Mouse (Mus musculus) spleen, adult 12 weeks (tissue): ENCODE measurements at regions not wholly inside any gene's neighbourhood (a gene's known extent, or its start where the extent isn't known, plus 50 kb on each side); places are given as distances from the start of the nearest gene placed in this dataset.
A peak's percentile ranks its signal among the peaks of the same experiment; 100 is the strongest.

Experiments used
- DNase-seq: peaks from one replicate; pipeline ENCODE4 v3.0.0; 2022; ENCODE audit warnings: low spot score

DNA sequence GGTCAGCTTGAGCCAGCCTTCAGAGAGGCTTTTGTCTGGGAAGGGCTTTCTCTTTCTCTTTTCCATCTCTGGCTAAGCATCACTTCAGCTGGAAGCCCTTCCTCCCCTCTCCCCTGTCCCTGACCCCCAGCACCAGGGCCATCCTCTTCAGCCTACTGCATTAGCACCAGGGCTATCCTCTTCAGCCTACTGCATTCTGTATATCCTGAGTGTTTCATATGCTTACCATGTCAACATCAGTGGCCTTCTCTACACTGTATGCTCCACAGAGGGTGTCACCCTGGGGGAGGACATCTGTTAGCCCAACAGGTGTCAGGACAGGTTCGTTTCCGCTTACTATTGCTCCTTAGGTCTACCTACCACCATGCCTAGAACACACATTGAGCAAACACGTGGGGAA, 282.5 kb downstream of the Rps24 start:
- no peak for DNase-seq

GRCm38 (mm10) chr14:24770015-24770977, 283.4 kb downstream of the Rps24 start:
- no peak for DNase-seq

- DNase-seq, result no peak
Observed at GRCm38 (mm10) chr14:24771663-24772062, 284.7 kb downstream of the Rps24 start.

DNA sequence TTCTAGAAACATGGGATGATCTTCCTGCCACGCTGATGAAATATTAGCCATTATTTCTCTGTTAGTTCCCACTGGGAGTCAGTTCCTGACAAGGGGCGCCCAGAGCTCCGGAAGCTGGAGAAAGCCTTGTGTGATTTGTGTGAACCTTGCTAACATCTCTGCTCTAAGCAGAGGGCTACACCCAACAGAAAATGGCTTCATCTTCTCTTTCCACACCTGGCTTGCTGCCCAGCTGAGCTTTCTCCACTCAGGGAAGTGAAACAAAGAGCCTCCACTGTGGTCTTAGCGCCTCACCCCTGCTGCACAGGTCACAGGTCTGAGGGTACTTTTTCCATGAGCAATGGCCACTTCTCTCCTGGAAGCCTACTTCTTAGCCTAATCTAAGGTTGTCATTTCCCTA, 285.2 kb downstream of the Rps24 start:
- no peak for DNase-seq

DNA sequence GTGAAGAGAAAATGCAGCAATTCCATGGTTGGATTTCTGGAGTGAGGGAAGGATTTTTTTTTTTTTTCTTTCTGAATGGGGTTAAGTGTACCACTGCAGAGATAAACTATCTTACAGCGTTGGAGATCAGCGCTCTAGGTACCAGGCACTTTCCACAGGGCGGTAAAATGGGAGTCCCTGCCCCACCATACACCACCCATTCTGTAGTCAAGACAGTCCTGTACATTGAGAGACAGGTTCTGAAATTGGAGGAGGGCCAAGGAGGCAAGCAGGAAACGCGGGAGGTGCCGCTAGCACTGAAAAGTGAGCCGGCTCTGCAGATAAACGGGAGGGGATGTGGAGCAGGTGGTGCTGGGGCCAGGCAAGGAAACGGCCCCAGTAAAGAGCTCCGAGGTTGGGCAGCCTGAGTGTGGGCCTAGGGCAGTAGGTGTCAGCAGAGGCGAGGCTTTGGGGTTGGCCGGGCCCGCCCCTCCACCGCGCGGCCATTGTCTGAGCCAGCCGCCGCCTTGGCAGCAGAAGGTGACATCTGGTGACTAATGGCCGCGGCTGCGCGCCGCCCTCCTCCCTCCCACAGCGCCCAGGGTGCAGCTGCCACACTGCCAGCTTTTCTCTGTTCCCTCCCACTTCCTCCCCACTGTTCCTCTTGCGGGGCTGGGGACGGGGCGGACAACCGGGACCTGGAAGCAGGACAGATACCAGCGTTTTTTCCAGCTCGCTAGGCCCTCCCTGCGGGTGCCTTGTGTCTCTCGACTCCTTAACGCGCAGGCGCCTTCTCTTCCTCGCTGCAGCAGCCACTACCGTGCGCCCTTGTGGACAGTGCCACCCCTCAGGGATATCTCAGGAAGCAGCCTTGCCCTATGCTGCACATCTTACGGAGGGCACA, 292.1 kb downstream of the Rps24 start:
- DNase-seq, result peak; percentile 36

GRCm38 (mm10) chr14:24781674-24782073, 294.7 kb downstream of the Rps24 start:
- DNase-seq, result no peak

DNA sequence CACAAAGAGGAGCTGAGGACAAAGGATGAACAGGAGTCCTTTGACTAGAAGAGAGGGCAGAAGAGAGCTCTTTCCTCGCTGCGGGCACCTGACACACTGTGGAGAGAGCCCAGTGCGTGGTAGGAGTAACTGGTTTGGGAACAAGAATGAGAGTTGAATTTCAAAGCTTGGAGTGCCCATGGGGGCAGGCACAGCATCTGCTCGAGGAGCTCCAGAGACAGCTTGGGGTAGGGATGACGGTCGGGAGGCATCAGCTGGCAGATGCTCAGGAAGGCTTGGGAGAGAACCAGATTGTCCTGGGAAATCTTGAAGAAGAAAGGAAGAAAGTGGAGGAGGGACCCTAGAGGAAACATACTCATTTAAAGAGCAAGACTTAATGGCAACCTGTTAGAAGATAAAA, 297.0 kb downstream of the Rps24 start:
- no peak for DNase-seq

DNA sequence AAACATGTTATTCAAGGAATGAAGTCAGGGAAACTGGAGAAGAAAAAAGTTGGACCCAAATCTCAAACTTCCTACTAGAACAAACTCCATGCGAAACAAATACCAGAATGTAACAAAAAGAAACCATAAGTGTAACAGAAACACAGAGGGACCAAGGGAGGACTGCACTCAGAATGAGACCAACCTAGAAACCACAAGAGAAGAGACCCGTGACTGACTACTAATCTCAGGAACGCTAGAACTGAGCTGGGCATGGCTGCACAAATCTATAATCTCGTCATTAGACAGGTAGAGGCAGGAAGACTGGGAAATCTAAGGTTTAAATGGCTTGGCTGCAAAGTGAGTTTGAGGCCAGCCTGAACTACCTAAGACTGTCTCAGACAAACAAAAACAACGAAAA, 298.5 kb downstream of the Rps24 start:
- DNase-seq, result no peak

DNA sequence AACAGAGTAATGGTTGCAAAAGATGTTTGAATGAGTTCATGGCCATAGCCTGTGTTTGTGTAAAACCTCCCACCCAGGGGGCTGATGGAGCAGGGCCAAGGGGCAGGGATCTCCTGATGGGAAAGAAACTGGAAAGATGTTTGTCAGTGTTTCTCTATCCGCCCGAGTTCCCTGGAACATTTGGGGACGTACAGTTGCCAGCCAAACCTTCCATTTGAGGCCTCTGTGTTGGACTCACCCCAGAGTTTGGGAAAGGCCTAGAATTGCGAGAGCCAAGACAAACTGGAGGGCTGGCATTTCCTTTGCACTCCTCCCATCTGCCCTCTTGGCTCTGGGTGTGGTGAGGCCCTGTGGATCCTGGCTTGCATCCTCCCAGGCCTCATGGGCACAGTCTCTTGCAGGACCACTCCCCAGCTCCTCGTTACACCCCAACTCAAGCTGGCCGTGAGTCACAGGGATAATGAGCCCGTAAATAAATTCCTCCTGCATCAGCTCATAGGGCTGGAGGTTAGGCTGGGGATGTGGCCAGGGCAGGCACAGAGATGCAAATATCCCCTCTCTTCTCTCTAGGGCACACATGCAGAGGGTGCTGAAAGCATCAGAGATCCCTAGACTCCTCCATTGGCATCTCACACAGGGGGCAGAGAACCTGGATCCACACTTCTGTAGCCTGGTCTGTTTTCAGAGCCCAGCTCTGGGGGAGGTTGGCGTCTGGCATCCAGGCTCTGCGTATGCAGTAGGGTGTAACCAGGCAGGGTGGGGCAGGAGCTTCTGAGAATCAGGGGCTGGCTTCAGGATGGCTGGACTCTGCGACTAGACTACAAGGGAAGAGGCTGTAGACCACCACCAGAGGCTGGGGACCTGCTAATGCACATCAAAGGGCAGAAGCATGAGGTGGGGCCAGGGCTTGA, 306.7 kb downstream of the Rps24 start:
- no peak for DNase-seq

DNA sequence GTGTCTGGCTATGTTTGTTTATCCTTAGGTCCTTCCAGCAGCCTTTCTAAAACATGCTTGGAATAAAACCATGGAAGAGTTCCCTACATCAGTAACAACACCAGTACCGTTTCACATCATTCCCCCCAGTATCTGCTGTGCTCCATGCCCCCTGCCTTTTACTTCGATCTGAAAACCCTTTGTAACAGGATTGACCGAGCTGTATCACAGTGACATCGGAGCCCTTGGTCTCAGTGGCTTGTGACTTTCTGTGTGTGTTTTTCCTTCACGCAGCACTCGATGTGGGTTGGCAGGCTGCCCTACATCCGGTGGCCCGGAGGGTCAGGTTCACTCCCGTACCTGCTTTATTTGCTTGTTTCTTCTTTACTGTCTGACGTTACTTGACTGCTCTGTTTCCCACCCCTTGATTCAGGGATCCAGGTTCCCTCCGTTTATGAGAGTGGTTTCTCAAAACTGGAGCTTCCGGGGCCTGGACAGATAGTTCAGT, 307.5 kb downstream of the Rps24 start:
- no peak for DNase-seq

- no peak for DNase-seq
Observed at GRCm38 (mm10) chr14:24797494-24797893, 310.6 kb downstream of the Rps24 start.

- no peak for DNase-seq
Observed at GRCm38 (mm10) chr14:24798066-24798465, 311.1 kb downstream of the Rps24 start.

GRCm38 (mm10) chr14:24803001-24803655, 316.2 kb downstream of the Rps24 start:
- DNase-seq, result no peak

GRCm38 (mm10) chr14:24807061-24807460, 320.1 kb downstream of the Rps24 start:
- no peak for DNase-seq

DNA sequence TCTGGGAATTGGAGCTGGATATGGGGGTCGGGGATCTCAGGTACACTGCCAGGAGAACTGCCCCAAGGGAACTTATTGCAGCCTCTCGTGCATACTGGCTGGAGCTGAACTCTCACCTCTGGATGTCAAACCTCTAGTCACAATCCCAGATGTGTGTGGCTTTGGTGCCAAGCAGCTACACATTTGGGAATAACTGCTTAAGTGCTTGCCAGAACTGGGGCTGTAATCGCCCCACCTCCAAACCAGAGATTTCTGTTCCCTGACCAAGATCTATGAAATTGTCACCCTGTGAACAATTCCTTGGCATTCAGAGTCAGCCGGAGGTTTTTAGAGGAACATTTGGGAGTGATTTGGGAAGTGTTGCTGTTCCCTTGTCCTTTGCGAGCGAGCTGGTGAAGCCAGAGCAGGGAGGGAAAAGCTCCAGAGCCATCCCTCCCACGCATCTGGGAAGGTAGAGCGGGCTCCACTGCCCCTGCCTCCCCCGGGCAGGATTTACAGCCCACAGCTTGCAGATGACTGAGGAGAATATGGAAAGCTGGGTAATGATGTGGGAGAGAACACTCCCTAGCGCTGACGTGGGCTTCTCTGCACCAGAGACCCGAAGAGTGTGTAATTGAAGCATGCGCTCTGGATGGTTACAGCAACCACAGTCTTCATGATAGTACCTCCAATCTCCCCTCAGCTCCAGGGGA, 336.1 kb downstream of the Rps24 start:
- DNase-seq, result no peak

GRCm38 (mm10) chr14:24824351-24824750, 337.4 kb downstream of the Rps24 start:
- no peak for DNase-seq

GRCm38 (mm10) chr14:24825722-24826386, 338.9 kb downstream of the Rps24 start:
- DNase-seq, result no peak

DNA sequence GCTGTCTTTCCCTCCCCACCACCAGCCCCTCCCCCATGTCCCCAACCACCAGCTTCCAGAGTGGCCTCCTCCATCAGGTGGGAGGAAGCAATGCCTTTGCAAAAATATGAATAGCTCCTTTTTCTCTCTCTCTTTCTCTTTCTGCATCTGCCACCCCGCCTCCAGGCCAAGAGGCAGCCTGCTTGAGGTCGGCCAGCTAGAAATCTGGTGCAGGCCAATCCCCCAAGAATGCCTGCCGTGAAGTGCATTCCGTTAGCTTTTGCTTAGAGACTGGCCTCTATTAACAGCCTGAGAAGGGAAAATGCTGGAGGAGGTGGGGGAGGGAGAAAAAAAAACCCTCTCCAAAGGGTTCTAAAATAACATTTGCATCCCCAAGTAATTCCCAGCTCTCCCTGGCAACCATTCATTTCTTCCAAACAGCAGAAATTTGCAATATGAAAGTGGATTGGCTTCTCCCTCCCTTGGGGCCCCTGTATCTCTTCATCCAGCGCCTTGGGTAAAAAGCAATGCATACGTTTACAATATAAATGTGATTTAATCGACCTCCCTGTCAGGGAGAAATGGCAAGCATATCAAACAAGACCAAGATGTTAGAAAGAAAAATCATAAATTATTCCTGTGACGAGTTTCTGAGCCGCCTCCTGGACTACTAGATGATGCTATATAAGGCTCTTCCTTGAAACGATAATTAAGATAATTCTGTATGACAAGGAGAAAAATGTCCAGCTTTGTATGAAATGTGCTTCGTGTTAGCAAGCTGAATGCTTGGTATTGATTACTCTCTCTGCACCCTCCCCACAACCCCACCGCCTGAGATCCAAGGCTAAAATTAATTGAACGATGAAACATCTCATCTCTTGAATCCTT, 339.8 kb downstream of the Rps24 start:
- no peak for DNase-seq
